Mouse (Mus musculus) cerebellum, adult 2 months (tissue): ENCODE data around the gene Med14.

Source experiments
- CTCF ChIP-seq: fragments of 200-500 bp; IDR thresholded peaks from 2 replicates; pipeline ENCODE4 v1.5.1; 2011; ENCODE audit warnings: low read depth, mild to moderate bottlenecking, control low read depth, low read length, moderate library complexity, borderline replicate concordance; ENCODE audit not compliant: insufficient read depth
- POLR2A ChIP-seq: fragments of 200-500 bp; IDR thresholded peaks from 2 replicates; pipeline ENCODE4 v1.6.1; 2011; ENCODE audit warnings: low read length, control low read depth, borderline replicate concordance; ENCODE audit not compliant: insufficient read depth

DNA sequence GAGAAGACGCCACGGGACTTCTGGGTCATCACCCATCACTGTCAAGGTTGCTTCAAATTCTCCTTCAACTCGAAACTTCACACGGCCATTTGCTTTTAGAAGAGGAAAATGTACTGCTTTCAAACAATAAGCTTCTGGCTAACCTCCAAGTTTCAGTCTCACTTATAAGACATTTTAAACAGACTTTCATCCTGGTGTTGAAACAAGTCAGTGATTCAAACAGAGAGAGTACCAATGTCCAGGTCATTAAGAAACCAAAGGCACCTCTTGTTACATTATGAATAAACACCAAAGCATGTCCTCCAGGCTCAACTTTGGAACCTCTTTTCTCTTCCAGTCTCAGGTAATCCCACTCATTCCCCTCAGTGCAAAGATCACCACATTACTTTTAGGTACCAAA is 14.0 kb downstream of the Med14 start:
- TF ChIP-seq CTCF: no peak
- no peak for TF ChIP-seq POLR2A
